Comparison of ENCODE assay signal across 31 mouse cellular contexts in genomic region chr6:56934366-56934765, GRCm38 (mm10). TPM values are rescaled to one million over a fixed set of nuclear protein-coding genes. Genes with fewer than 3 reads are reported as not detected.
"Had no signal": no experiment of that assay in that cellular context is flagged by ENCODE, and none has a peak within 500 bp of the region (broad histone marks: within the 10 kb centered on the region; RNA-seq: fewer than 3 reads in every experiment).

No protein-coding gene starts in this region.

- H3K27me3 ChIP-seq: limb, embryonic 12.5 days; limb, embryonic 15.5 days; midbrain, embryonic 13.5 days had no signal

- H3K4me1 ChIP-seq: limb, embryonic 12.5 days; limb, embryonic 15.5 days; midbrain, embryonic 10.5 days; midbrain, embryonic 13.5 days had no signal

- H3K27ac ChIP-seq: layer of hippocampus, adult 2 months; limb, embryonic 12.5 days; limb, embryonic 15.5 days; liver, embryonic 14.5 days; midbrain, embryonic 10.5 days; midbrain, embryonic 13.5 days; stomach, postnatal 0 days had no signal

- ATAC-seq: liver, postnatal 0 days; lung, postnatal 0 days; midbrain, embryonic 13.5 days; midbrain, embryonic 16.5 days had no signal

- DNase-seq: kidney, adult 9 months; kidney, postnatal 14 days; kidney, postnatal 4 days; layer of hippocampus, adult 9-11 months; left cerebral cortex, postnatal 4 days; liver, postnatal 0 days; lung, embryonic 14.5 days; lung, postnatal 36 days; right cerebral cortex, adult 18-20 months; right cerebral cortex, postnatal 14 days; right cerebral cortex, postnatal 4 days; thymus, adult 2 months; thymus, postnatal 14 days; thymus, postnatal 4 days had no signal

- H3K4me3 ChIP-seq: layer of hippocampus, adult 2 months; limb, embryonic 12.5 days; limb, embryonic 15.5 days; midbrain, embryonic 10.5 days; midbrain, embryonic 13.5 days had no signal

- H3K4me2 ChIP-seq: limb, embryonic 12.5 days; limb, embryonic 15.5 days; liver, embryonic 11.5 days; lung, embryonic 14.5 days; midbrain, embryonic 13.5 days had no signal

- H3K36me3 ChIP-seq: limb, embryonic 12.5 days; limb, embryonic 15.5 days; midbrain, embryonic 10.5 days; midbrain, embryonic 13.5 days had no signal

- H3K9ac ChIP-seq: limb, embryonic 12.5 days; limb, embryonic 15.5 days; liver, embryonic 14.5 days; liver, postnatal 0 days; lung, embryonic 14.5 days; midbrain, embryonic 13.5 days had no signal

- H3K9me3 ChIP-seq: limb, embryonic 15.5 days; midbrain, embryonic 13.5 days had no signal

RNA-seq across cellular contexts. Expression of gene Vmn1r4, which starts 10.6 kb away (rescaled TPM):
- polyA plus RNA-seq: stomach, embryonic 14.5 days had no signal

RNA-seq across cellular contexts. Expression of gene Vmn1r5, which starts 35.7 kb away (rescaled TPM):
- total RNA-seq: layer of hippocampus, adult 2 months; layer of hippocampus, postnatal 25 days; left cerebral cortex, adult 18-20 months; left cerebral cortex, postnatal 4 days; monocyte, adult 5-6 weeks had no signal
- polyA plus RNA-seq: kidney, embryonic 16.5 days; limb, embryonic 12.5 days; limb, embryonic 15.5 days; liver, embryonic 11.5 days; liver, embryonic 14.5 days; liver, postnatal 0 days; lung, embryonic 14.5 days; lung, postnatal 0 days; midbrain, embryonic 10.5 days; midbrain, embryonic 13.5 days; midbrain, embryonic 16.5 days; neural tube, embryonic 11.5 days; neural tube, embryonic 14.5 days; stomach, embryonic 14.5 days; stomach, postnatal 0 days; thymus, adult 2 months had no signal
